Mouse (Mus musculus) MEL (cell line): Measurements from ENCODE around the gene Abcg1. TPM values are rescaled to one million over a fixed set of nuclear protein-coding genes. Genes with fewer than 3 reads are reported as not detected.

Experiments used
- DNase-seq: peaks from one replicate; pipeline ENCODE4 v3.0.0; 2011; ENCODE audit warnings: low read depth, low spot score
- H3K27ac ChIP-seq: 2 replicates; pipeline ENCODE4 v1.5.1; 2012; ENCODE audit warnings: low read depth, mild to moderate bottlenecking, control low read depth, low read length, moderate library complexity; ENCODE audit not compliant: control insufficient read depth
- H3K27me3 ChIP-seq, 2 experiments: fragments of 150-350 bp in 1 of 2; sonication (generic) in 1 of 2; 2 replicates each; pipeline ENCODE4 v1.6.1; 2012; ENCODE audit warnings: low read length in 2 of 2, mild to moderate bottlenecking in 2 of 2, improper control_type of control experiment in 1 of 2, moderate library complexity in 1 of 2; ENCODE audit not compliant: insufficient read depth in 2 of 2, control insufficient read depth in 1 of 2
- H3K36me3 ChIP-seq, 2 experiments: 2 replicates each; pipeline ENCODE4 v1.6.1; 2012 to 2014; ENCODE audit warnings: low read length in 2 of 2, improper control_type of control experiment in 1 of 2, inconsistent platforms in 1 of 2, mild to moderate bottlenecking in 1 of 2; ENCODE audit not compliant: insufficient read depth in 2 of 2, control insufficient read depth in 1 of 2
- H3K4me1 ChIP-seq, 2 experiments: fragments of 150-350 bp in 1 of 2; sonication (generic) in 1 of 2; 2 replicates each; pipeline ENCODE4 v1.6.1; 2012; ENCODE audit warnings: low read length in 2 of 2, improper control_type of control experiment in 1 of 2, mild to moderate bottlenecking in 1 of 2; ENCODE audit not compliant: insufficient read depth in 2 of 2, control insufficient read depth in 1 of 2
- H3K4me3 ChIP-seq, 2 experiments: fragments of 150-350 bp in 1 of 2; sonication (generic) in 1 of 2; 2 replicates each; pipeline ENCODE4 v1.5.1; 2012; ENCODE audit warnings: low read depth in 2 of 2, low read length in 2 of 2, mild to moderate bottlenecking in 2 of 2, moderate library complexity in 2 of 2, control low read depth in 1 of 2, improper control_type of control experiment in 1 of 2; ENCODE audit not compliant: control insufficient read depth in 1 of 2, insufficient read depth in 1 of 2
- H3K79me2 ChIP-seq: 2 replicates; pipeline ENCODE4 v1.6.1; 2012; ENCODE audit warnings: mild to moderate bottlenecking, low read length, moderate library complexity; ENCODE audit not compliant: control insufficient read depth, poor library complexity, insufficient read depth
- H3K9ac ChIP-seq: 2 replicates; pipeline ENCODE4 v1.6.1; 2012; ENCODE audit warnings: low read depth, mild to moderate bottlenecking, control low read depth, low read length, moderate library complexity; ENCODE audit not compliant: control insufficient read depth, poor library complexity, severe bottlenecking
- H3K9me3 ChIP-seq: fragments of 150-350 bp; sonication (generic); replicated peaks from 2 replicates; pipeline ENCODE4 v1.6.1; 2012; ENCODE audit warnings: mild to moderate bottlenecking, low read length, improper control_type of control experiment, moderate library complexity; ENCODE audit not compliant: insufficient read depth
- CTCF ChIP-seq, 3 experiments: IDR thresholded peaks in 2 of 3; conservative IDR thresholded peaks in 1 of 3; 2 replicates each; pipeline ENCODE4 v1.5.1; 2011 to 2012; ENCODE audit warnings: low read length in 3 of 3, low read depth in 2 of 3, mild to moderate bottlenecking in 2 of 3, improper control_type of control experiment in 1 of 3, inconsistent platforms in 1 of 3, mixed read lengths in 1 of 3, moderate library complexity in 1 of 3; ENCODE audit not compliant: control insufficient read depth in 1 of 3, insufficient read depth in 1 of 3, poor library complexity in 1 of 3, severe bottlenecking in 1 of 3
- ELF1 ChIP-seq: IDR thresholded peaks from 2 replicates; pipeline ENCODE4 v1.6.1; 2014; ENCODE audit warnings: low read depth, mild to moderate bottlenecking, inconsistent platforms, low read length, improper control_type of control experiment, moderate library complexity
- GATA1 ChIP-seq: IDR thresholded peaks from 2 replicates; pipeline ENCODE4 v1.6.1; 2011; ENCODE audit warnings: low read depth, low read length, improper control_type of control experiment
- HCFC1 ChIP-seq: IDR thresholded peaks from 2 replicates; pipeline ENCODE4 v1.6.1; 2012; ENCODE audit warnings: low read depth, mild to moderate bottlenecking, inconsistent platforms, low read length, improper control_type of control experiment, moderate library complexity
- JUND ChIP-seq: IDR thresholded peaks from 2 replicates; pipeline ENCODE4 v1.6.1; 2011; ENCODE audit warnings: low read depth, mild to moderate bottlenecking, improper control_type of control experiment, low read length
- MAX ChIP-seq: IDR thresholded peaks from 2 replicates; pipeline ENCODE4 v1.6.1; 2011; ENCODE audit warnings: low read length, improper control_type of control experiment
- MAZ ChIP-seq: IDR thresholded peaks from 2 replicates; pipeline ENCODE4 v1.6.1; 2012; ENCODE audit warnings: low read depth, mild to moderate bottlenecking, inconsistent platforms, low read length, improper control_type of control experiment
- MEF2A ChIP-seq: IDR thresholded peaks from 2 replicates; pipeline ENCODE4 v1.6.1; 2014; ENCODE audit warnings: low read depth, mild to moderate bottlenecking, inconsistent platforms, low read length, improper control_type of control experiment; ENCODE audit not compliant: poor library complexity, insufficient replicate concordance, severe bottlenecking; ENCODE audit errors: extremely low read depth
- MYC ChIP-seq: IDR thresholded peaks from 2 replicates; pipeline ENCODE4 v1.6.1; 2011; ENCODE audit warnings: low read depth, mild to moderate bottlenecking, low read length, improper control_type of control experiment, moderate library complexity
- NRF1 ChIP-seq: IDR thresholded peaks from 2 replicates; pipeline ENCODE4 v1.6.1; 2014; ENCODE audit warnings: low read depth, mild to moderate bottlenecking, inconsistent platforms, low read length, improper control_type of control experiment, moderate library complexity; ENCODE audit not compliant: poor library complexity, insufficient read depth, severe bottlenecking
- RAD21 ChIP-seq: IDR thresholded peaks from 2 replicates; pipeline ENCODE4 v1.6.1; 2011; ENCODE audit warnings: mild to moderate bottlenecking, low read depth, low read length, improper control_type of control experiment
- SIN3A ChIP-seq: IDR thresholded peaks from 2 replicates; pipeline ENCODE4 v1.6.1; 2012; ENCODE audit warnings: low read length, improper control_type of control experiment, inconsistent platforms
- SMC3 ChIP-seq: IDR thresholded peaks from 2 replicates; pipeline ENCODE4 v1.6.1; 2011; ENCODE audit warnings: low read depth, low read length, improper control_type of control experiment
- TAL1 ChIP-seq: IDR thresholded peaks from 2 replicates; pipeline ENCODE4 v1.6.1; 2012; ENCODE audit warnings: mild to moderate bottlenecking, inconsistent platforms, low read length, moderate library complexity, mixed read lengths
- TBP ChIP-seq: IDR thresholded peaks from 2 replicates; pipeline ENCODE4 v1.8.0; 2011; ENCODE audit warnings: low read depth, low read length, improper control_type of control experiment
- USF2 ChIP-seq, 2 experiments: IDR thresholded peaks; 2 replicates each; pipeline ENCODE4 v1.6.1; 2011 to 2012; ENCODE audit warnings: improper control_type of control experiment in 2 of 2, low read length in 2 of 2, borderline replicate concordance in 1 of 2, inconsistent platforms in 1 of 2, low read depth in 1 of 2, mild to moderate bottlenecking in 1 of 2; ENCODE audit not compliant: insufficient read depth in 1 of 2
- ZC3H11A ChIP-seq: IDR thresholded peaks from 2 replicates; pipeline ENCODE4 v1.6.1; 2012; ENCODE audit warnings: low read depth, mild to moderate bottlenecking, inconsistent platforms, low read length, improper control_type of control experiment
- ZNF384 ChIP-seq: IDR thresholded peaks from 2 replicates; pipeline ENCODE4 v1.6.1; 2012; ENCODE audit warnings: low read depth, mild to moderate bottlenecking, inconsistent platforms, low read length, improper control_type of control experiment
- polyA plus RNA-seq, 2 experiments: library from polyadenylated mRNA; stranded (reverse) in 1 of 2; unstranded in 1 of 2; fragments of >175 nt in 1 of 2; fragments of >200 nt in 1 of 2; gene quantifications; 2 replicates each; pipeline versions ENCODE4 v1.2.1 to v1.2.4; 2012; ENCODE audit warnings: low replicate concordance in 2 of 2, low read depth in 1 of 2; ENCODE audit not compliant: insufficient read length in 2 of 2, insufficient read depth in 1 of 2, missing spikeins in 1 of 2
- total RNA-seq: library from RNA; depleted of rRNA; stranded (reverse); fragments of 300-350 nt; gene quantifications from 2 replicates; pipeline ENCODE4 v1.2.3, GENCODE M21; 2012

The Abcg1 gene
- total and polyA plus RNA-seq, 3 experiments, result 11.6 to 18.0 TPM; not detected in 1

- no peaks in the 10 kb centered on the region for H3K9me3 ChIP-seq
- no peak overlapping the region for H3K4me3 ChIP-seq
- H3K4me1 ChIP-seq, result no peaks in the 10 kb centered on the region
- DNase-seq, result peak; percentile 79
- no peaks in the 10 kb centered on the region for H3K79me2 ChIP-seq
- no peaks in the 10 kb centered on the region for H3K36me3 ChIP-seq
- TF ChIP-seq SMC3 (peak; percentile 96), ZC3H11A (peak; percentile 95), ELF1 (no peak), SIN3A (no peak), RAD21 (peak; percentile 80), MEF2A (no peak), TBP (no peak), HCFC1 (no peak), MYC (no peak), CTCF (IDR thresholded peaks at IDR 0.05 in 2 of 3, conservative IDR thresholded peaks at IDR 0.05 in 1 of 3; ENCODE audit: control insufficient read depth in 1 of 3, insufficient read depth in 1 of 3, low read depth in 2 of 3, low read length in 3 of 3, poor library complexity in 1 of 3, severe bottlenecking in 1 of 3) (peak; percentile 86 to 97 (median 88))
- TF ChIP-seq, all 39 proteins: peak for 4
- no peak overlapping the region for H3K9ac ChIP-seq
- no peak overlapping the region for H3K27ac ChIP-seq
- H3K27me3 ChIP-seq, result no peaks in the 10 kb centered on the region
These were observed 62.0 kb downstream of the Abcg1 start for GRCm38 (mm10) chr17:31119429-31119828.

GRCm38 (mm10) chr17:31121975-31122374 is 64.5 kb downstream of the Abcg1 start:
- no peak overlapping the region for H3K9ac ChIP-seq
- H3K27ac ChIP-seq, result no peak overlapping the region
- no peaks in the 10 kb centered on the region for H3K4me1 ChIP-seq
- no peaks in the 10 kb centered on the region for H3K36me3 ChIP-seq
- DNase-seq, result peak; percentile 69
- H3K9me3 ChIP-seq, result no peaks in the 10 kb centered on the region
- no peaks in the 10 kb centered on the region; a peak in 1 of 4 replicates for H3K27me3 ChIP-seq
- peak; percentile 84 for TF ChIP-seq RAD21
- TF ChIP-seq MAX, result no peak
- TF ChIP-seq MAZ, result no peak
- no peak for TF ChIP-seq ZNF384
- peak; percentile 81 for TF ChIP-seq ZC3H11A
- TF ChIP-seq TAL1, result no peak
- TF ChIP-seq USF2 (IDR thresholded peaks at IDR 0.05; ENCODE audit: borderline replicate concordance in 1 of 2, insufficient read depth in 1 of 2, low read depth in 1 of 2, low read length in 2 of 2), result no peak
- no peak for TF ChIP-seq MYC
- no peak for TF ChIP-seq GATA1
- peak; percentile 92 to 96 (median 92) for TF ChIP-seq CTCF (IDR thresholded peaks at IDR 0.05 in 2 of 3, conservative IDR thresholded peaks at IDR 0.05 in 1 of 3; ENCODE audit: control insufficient read depth in 1 of 3, insufficient read depth in 1 of 3, low read depth in 2 of 3, low read length in 3 of 3, poor library complexity in 1 of 3, severe bottlenecking in 1 of 3)
- TF ChIP-seq JUND, result no peak
- TF ChIP-seq MEF2A, result no peak
- TF ChIP-seq ELF1, result no peak
- peak; percentile 88 for TF ChIP-seq SMC3
- no peak for TF ChIP-seq NRF1
- TF ChIP-seq, all 39 proteins: peak for 4
- Histone ChIP-seq H3K4me3 (no peak overlapping the region), H3K79me2 (no peaks in the 10 kb centered on the region)
